In the genomic region with DNA sequence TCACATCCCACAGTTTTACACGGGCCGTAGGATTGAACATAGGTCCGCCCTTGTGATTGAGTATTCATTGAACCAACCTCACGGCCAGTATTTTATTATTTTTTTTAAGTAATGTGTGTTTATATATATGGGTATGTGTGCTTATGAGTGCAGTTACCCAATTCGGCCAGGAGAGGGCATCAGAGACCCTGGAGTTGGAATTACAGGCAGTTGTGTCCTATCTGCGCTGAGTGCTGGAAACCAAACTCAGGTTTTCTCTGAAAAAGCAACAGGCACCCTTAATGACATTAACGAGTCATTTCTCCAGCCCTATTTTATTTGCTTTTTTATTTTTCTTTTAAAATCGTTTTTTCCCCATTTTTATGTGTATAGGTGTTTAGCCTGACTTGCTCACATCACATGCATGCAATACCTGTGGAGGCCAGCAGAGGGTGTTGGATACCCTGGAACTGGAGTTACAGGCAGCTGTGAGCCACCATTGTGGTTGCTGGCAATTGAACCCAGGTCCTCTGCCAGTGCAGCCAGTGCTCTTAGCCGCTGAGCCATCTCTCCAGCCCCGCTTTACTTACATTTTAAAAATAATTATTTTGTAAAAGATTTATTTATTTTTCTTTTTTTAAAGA, we compare ENCODE assay signal across 14 mouse cellular contexts. TPM values are rescaled to one million over a fixed set of nuclear protein-coding genes. Genes with fewer than 3 reads are reported as not detected.
DNase-seq lines count a peak whose midpoint lies in the region; ATAC-seq and TF ChIP-seq lines count a peak whose summit lies in the region.
"Had no signal": no experiment of that assay in that cellular context is flagged by ENCODE, and none has a peak within 500 bp of the region (broad histone marks: within the 10 kb centered on the region; RNA-seq: fewer than 3 reads in every experiment).

No protein-coding gene starts in this region.

- no peak for ATAC-seq in lung, postnatal 0 days
- ATAC-seq: Patski had no signal

- intact Hi-C loops in heart, adult 2 months (cut with DNase I) = no loop called here

- H3K79me2 ChIP-seq in heart, adult 2 months (replicated peaks; ENCODE audit: control insufficient read depth, insufficient read depth, low read length) = peaks cover 2% of the 10 kb centered on the region

- TF ChIP-seq CTCF in heart, adult 2 months (IDR thresholded peaks at IDR 0.05) = peak; percentile 64
- TF ChIP-seq CTCF in lung, postnatal 0 days (IDR thresholded peaks at IDR 0.05) = peak; percentile 44

- no peaks in the 10 kb centered on the region for H3K36me3 ChIP-seq in heart, adult 2 months (ENCODE audit: control insufficient read depth, insufficient read depth, low read length)
- no peaks in the 10 kb centered on the region for H3K36me3 ChIP-seq in lung, postnatal 0 days (ENCODE audit: insufficient read depth, low read length)
- no peaks in the 10 kb centered on the region; the same call in none of the 2 replicates for H3K36me3 ChIP-seq in splenic B cell, adult 2 months (ENCODE audit: control insufficient read depth, insufficient read depth, low read length, poor library complexity, severe bottlenecking)
- H3K36me3 ChIP-seq: embryonic facial prominence, embryonic 15.5 days had no signal

- H3K4me1 ChIP-seq in heart, adult 2 months (ENCODE audit: control insufficient read depth, insufficient read depth, low read length) = peaks cover 12% of the 10 kb centered on the region
- H3K4me1 ChIP-seq in lung, postnatal 0 days (ENCODE audit: insufficient read depth, low read depth, low read length) = 0 out of 2 replicates have a peak, but pooled peaks cover 4% of the 10 kb centered on the region

- 88% methylated on average over 10 of the region's 10 CpGs for WGBS in heart, adult 2 months
- 87% methylated on average over 10 of the region's 10 CpGs for WGBS in lung, postnatal 0 days

- no peak overlapping the region for H3K9ac ChIP-seq in heart, adult 2 months (ENCODE audit: low read depth, low read length)
- no peak overlapping the region for H3K9ac ChIP-seq in lung, postnatal 0 days (replicated peaks; ENCODE audit: low read depth)
- H3K9ac ChIP-seq: embryonic facial prominence, embryonic 15.5 days had no signal

- no peaks in the 10 kb centered on the region for H3K27me3 ChIP-seq in heart, adult 2 months (ENCODE audit: control insufficient read depth, insufficient read depth, low read length)
- no peaks in the 10 kb centered on the region for H3K27me3 ChIP-seq in lung, postnatal 0 days (replicated peaks; ENCODE audit: insufficient read depth, low read length)
- H3K27me3 ChIP-seq in splenic B cell, adult 2 months (ENCODE audit: control insufficient read depth, insufficient read depth, low read length, poor library complexity, severe bottlenecking) = no peaks in the 10 kb centered on the region
- H3K27me3 ChIP-seq: embryonic facial prominence, embryonic 15.5 days; Patski had no signal

- no peak for TF ChIP-seq EP300 in heart, adult 2 months (IDR thresholded peaks at IDR 0.05; ENCODE audit: insufficient read depth, low read depth, low read length)
- no peak for TF ChIP-seq EP300 in lung, postnatal 0 days (IDR thresholded peaks at IDR 0.05)

- TF ChIP-seq POLR2A in heart, adult 2 months (IDR thresholded peaks at IDR 0.05; ENCODE audit: insufficient read depth, low read depth, low read length) = no peak

- H3K4me2 ChIP-seq in lung, postnatal 0 days (replicated peaks; ENCODE audit: low read depth, low read length) = no peak overlapping the region
- H3K4me2 ChIP-seq: embryonic facial prominence, embryonic 15.5 days had no signal

- H3K4me3 ChIP-seq in heart, adult 2 months = no peak overlapping the region
- H3K4me3 ChIP-seq in lung, postnatal 0 days (ENCODE audit: low read depth, low read length) = no peak overlapping the region
- H3K4me3 ChIP-seq: embryonic facial prominence, embryonic 15.5 days had no signal

- no peak overlapping the region for H3K27ac ChIP-seq in heart, adult 2 months
- no peak overlapping the region for H3K27ac ChIP-seq in lung, postnatal 0 days (ENCODE audit: low read length)
- H3K27ac ChIP-seq: embryonic facial prominence, embryonic 15.5 days had no signal

- DNase-seq in heart, adult 2 months = no peak
- no peak for DNase-seq in heart, adult 8-10 months (ENCODE audit: low spot score)
- no peak for DNase-seq in lung, postnatal 0 days (ENCODE audit: low spot score)
- no peak for DNase-seq in lung, postnatal 25 days (ENCODE audit: low spot score)
- DNase-seq in MEL-GATA-1-ER (ENCODE audit: extremely low read depth, low read depth) = peak; percentile 40
- peak; percentile 65 for DNase-seq in splenic B cell, adult 2 months (ENCODE audit: low read depth, low spot score)
- DNase-seq in adrenal gland, postnatal 10 days = no peak
- DNase-seq in frontal cortex, adult 2 months (ENCODE audit: extremely low spot score in 1 of 2, low spot score in 1 of 2) = no peak

- no peaks in the 10 kb centered on the region for H3K9me3 ChIP-seq in lung, postnatal 0 days (ENCODE audit: low read length)
- H3K9me3 ChIP-seq: embryonic facial prominence, embryonic 15.5 days had no signal

RNA-seq across cellular contexts. Expression of gene Tfeb, which starts 8.0 kb away (rescaled TPM):
- 10 to 100 TPM; 36.8 to 42.7 TPM for total RNA-seq in heart, adult 2 months (2021)
- 33.5 and 35.1 TPM in 2 replicates for polyA plus RNA-seq in heart, adult 2 months (2012; rRNA removed)
- total RNA-seq in heart, adult 8-10 months (2022) = 10 to 100 TPM; 36.9 to 42.6 (median 39.1) TPM
- polyA plus RNA-seq in lung, postnatal 0 days (2015; fragmentation: Nextera tagmentation; extraction: Ambion mirVana) = 17.8 and 21.3 TPM in 2 replicates
- total RNA-seq in adrenal gland, postnatal 10 days (2021) = 10 to 100 TPM; 19.9 to 29.7 TPM
- 9.5 and 9.9 TPM in 2 replicates for polyA plus RNA-seq in frontal cortex, adult 2 months (2012; rRNA removed)

RNA-seq across cellular contexts. Expression of gene Pgc, which starts 18.2 kb away (rescaled TPM):
- total RNA-seq in heart, adult 2 months (2021) = not detected
- 0.59 TPM in 2 replicates for polyA plus RNA-seq in heart, adult 2 months (2012; rRNA removed)
- total RNA-seq in heart, adult 8-10 months (2022) = not detected
- polyA plus RNA-seq in lung, postnatal 0 days (2015; fragmentation: Nextera tagmentation; extraction: Ambion mirVana) = 22.6 and 25.4 TPM in 2 replicates
- total RNA-seq in adrenal gland, postnatal 10 days (2021) = not detected
- polyA plus RNA-seq in frontal cortex, adult 2 months (2012; rRNA removed) = not detected in 2 replicates
- total RNA-seq: heart, postnatal 25 days; layer of hippocampus, adult 8-10 months; megakaryocyte progenitor cell, adult 5-6 weeks; neutrophil, adult 5-6 weeks had no signal
- polyA plus RNA-seq: Patski had no signal

RNA-seq across cellular contexts. Expression of gene Prickle4, which starts 50.3 kb away (rescaled TPM):
- total RNA-seq in heart, adult 2 months (2021) = 1 to 10 TPM; 3.7 to 3.9 TPM
- polyA plus RNA-seq in heart, adult 2 months (2012; rRNA removed) = 4.0 and 8.3 TPM in 2 replicates
- 1 to 10 TPM; 3.0 to 5.6 (median 3.7) TPM for total RNA-seq in heart, adult 8-10 months (2022)
- polyA plus RNA-seq in lung, postnatal 0 days (2015; fragmentation: Nextera tagmentation; extraction: Ambion mirVana) = 0.94 and 1.9 TPM in 2 replicates
- total RNA-seq in adrenal gland, postnatal 10 days (2021) = 1 to 10 TPM; 2.2 to 4.8 TPM
- polyA plus RNA-seq in frontal cortex, adult 2 months (2012; rRNA removed) = 1.0 TPM in 1 of 2 replicates, not detected in the other
- total RNA-seq: neutrophil, adult 5-6 weeks had no signal

RNA-seq across cellular contexts. Expression of gene Gm21981, which starts 50.6 kb away (rescaled TPM):
- total RNA-seq in heart, adult 2 months (2021) = under 1 TPM; 0.78 to 0.89 TPM
- 0.73 and 1.2 TPM in 2 replicates for polyA plus RNA-seq in heart, adult 2 months (2012; rRNA removed)
- total RNA-seq in heart, adult 8-10 months (2022) = under 1 TPM; 0.31 to 0.68 (median 0.48) TPM
- polyA plus RNA-seq in lung, postnatal 0 days (2015; fragmentation: Nextera tagmentation; extraction: Ambion mirVana) = 0.18 and 0.42 TPM in 2 replicates
- total RNA-seq in adrenal gland, postnatal 10 days (2021) = 1 to 10 TPM; 1.1 to 1.5 TPM
- 4.3 and 6.6 TPM in 2 replicates for polyA plus RNA-seq in frontal cortex, adult 2 months (2012; rRNA removed)
- total RNA-seq: neutrophil, adult 5-6 weeks had no signal

RNA-seq across cellular contexts. Expression of gene Frs3, which starts 56.0 kb away (rescaled TPM):
- 1 to 10 TPM; 4.8 to 5.2 TPM for total RNA-seq in heart, adult 2 months (2021)
- 10.8 and 11.7 TPM in 2 replicates for polyA plus RNA-seq in heart, adult 2 months (2012; rRNA removed)
- 1 to 10 TPM; 4.8 to 7.5 (median 4.9) TPM for total RNA-seq in heart, adult 8-10 months (2022)
- polyA plus RNA-seq in lung, postnatal 0 days (2015; fragmentation: Nextera tagmentation; extraction: Ambion mirVana) = 4.1 TPM in 2 replicates
- total RNA-seq in adrenal gland, postnatal 10 days (2021) = 1 to 10 TPM; 3.2 to 7.5 TPM
- polyA plus RNA-seq in frontal cortex, adult 2 months (2012; rRNA removed) = 39.1 and 39.9 TPM in 2 replicates

Comparison
In these comparisons a context has a peak if more than half of its experiments do, and no peak if none do; other contexts are left out.
1. DNase-seq: peak in MEL-GATA-1-ER (single experiment) and splenic B cell, adult 2 months (single experiment); none in heart, adult 2 months (0 of 2), heart, adult 8-10 months (single experiment), lung, postnatal 0 days (single experiment), lung, postnatal 25 days (single experiment), adrenal gland, postnatal 10 days (single experiment) and frontal cortex, adult 2 months (0 of 2).